Mouse (Mus musculus) sigmoid colon, adult 10 weeks (tissue): ENCODE data around the gene Col16a1. TPM values are rescaled to one million over a fixed set of nuclear protein-coding genes. Genes with fewer than 3 reads are reported as not detected.

ENCODE experiments used
- polyA plus RNA-seq: library from polyadenylated mRNA; stranded (reverse); fragments of 350-450 nt; fragmentation: Illumina TruSeq; extraction: RNeasy Lipid Tissue Mini Kit (QIAGEN cat#74804); gene quantifications from one replicate; pipeline ENCODE4 v1.2.3, GENCODE M21; 2014; ENCODE audit warnings: low read depth, low replicate concordance

The Col16a1 gene
- 6.8 TPM for polyA plus RNA-seq

GRCm38 (mm10) chr4:130047331-130048202 is at the start of gene Col16a1:
Gene Col16a1, plus strand, starts transcription at chr4:130047840.

GRCm38 (mm10) chr4:130102111-130102651 is 54.5 kb downstream of the Col16a1 start, which contains the start of gene Pef1:
Gene Pef1, plus strand, starts transcription at chr4:130102558.

GRCm38 (mm10) chr4:130139214-130139492 is 91.5 kb downstream of the Col16a1 start, which contains the start of gene Hcrtr1:
Gene Hcrtr1, minus strand, starts transcription at chr4:130139359.

Other genes with a start within 250 kb of the Col16a1 start
- gene Ptp4a2, start 236.6 kb upstream of the Col16a1 start, polyA plus RNA-seq: 2,130 TPM
- not detected for gene Spocd1, start 118.6 kb upstream of the Col16a1 start, polyA plus RNA-seq
- gene Adgrb2, start 63.0 kb upstream of the Col16a1 start, polyA plus RNA-seq: not detected
- 7.3 TPM for gene Pef1, start 54.7 kb downstream of the Col16a1 start, polyA plus RNA-seq
- gene Hcrtr1, start 91.5 kb downstream of the Col16a1 start, polyA plus RNA-seq: not detected
- gene Tinagl1, start 127.3 kb downstream of the Col16a1 start, polyA plus RNA-seq: 10.5 TPM
- gene Gm853, start 174.6 kb downstream of the Col16a1 start, polyA plus RNA-seq: not detected
- 4.3 TPM for gene Serinc2, start 231.4 kb downstream of the Col16a1 start, polyA plus RNA-seq